Mouse (Mus musculus): ENCODE measurements around the gene Chrm2.

Gene Chrm2

GRCm38 (mm10) chr6:36387612-36388400, at the start of gene Chrm2:
TSS of gene Chrm2 (plus strand) at chr6:36388084.
- in situ Hi-C loops (cut with MboI; ENCODE audit: unreplicated experiment in 2 of 2) = loop anchor here (25.0 kb wide), 2 partner anchors 1001 to 1126 kb away; no protein-coding TSS in a partner anchor

GRCm38 (mm10) chr6:36373983-36374382, 13.9 kb upstream of the Chrm2 start:
- in situ Hi-C loops (cut with MboI; ENCODE audit: unreplicated experiment in 2 of 2) = no loop called here

- in situ Hi-C loops (cut with MboI; ENCODE audit: unreplicated experiment in 2 of 2) = loop anchor here (25.0 kb wide), 2 partner anchors 991 to 1116 kb away; no protein-coding TSS in a partner anchor
These were observed 9.9 kb upstream of the Chrm2 start for GRCm38 (mm10) chr6:36377936-36378335.

GRCm38 (mm10) chr6:36384102-36384501, 3.8 kb upstream of the Chrm2 start:
- in situ Hi-C loops (cut with MboI; ENCODE audit: unreplicated experiment in 2 of 2) = loop anchor here (25.0 kb wide), 2 partner anchors 997 to 1122 kb away; no protein-coding TSS in a partner anchor

GRCm38 (mm10) chr6:36388401-36389259, 746 bp downstream of the Chrm2 start:
- in situ Hi-C loops (cut with MboI; ENCODE audit: unreplicated experiment in 2 of 2) = loop anchor here (25.0 kb wide), 2 partner anchors 1001 to 1126 kb away; no protein-coding TSS in a partner anchor

GRCm38 (mm10) chr6:36389260-36389965, 1.5 kb downstream of the Chrm2 start:
- in situ Hi-C loops (cut with MboI; ENCODE audit: unreplicated experiment in 2 of 2) = loop anchor here (25.0 kb wide), 2 partner anchors 1002 to 1127 kb away; no protein-coding TSS in a partner anchor

GRCm38 (mm10) chr6:36393705-36394104, 5.8 kb downstream of the Chrm2 start:
- in situ Hi-C loops (cut with MboI; ENCODE audit: unreplicated experiment in 2 of 2) = loop anchor here (25.0 kb wide), 2 partner anchors 1006 to 1131 kb away; no protein-coding TSS in a partner anchor

GRCm38 (mm10) chr6:36405139-36405538, 17.3 kb downstream of the Chrm2 start:
- in situ Hi-C loops (cut with MboI; ENCODE audit: unreplicated experiment in 2 of 2) = no loop called here

- in situ Hi-C loops (cut with MboI; ENCODE audit: unreplicated experiment in 2 of 2) = no loop called here
These were observed 21.1 kb downstream of the Chrm2 start for GRCm38 (mm10) chr6:36409016-36409415.

- in situ Hi-C loops (cut with MboI; ENCODE audit: unreplicated experiment in 2 of 2) = no loop called here
These were observed 22.2 kb downstream of the Chrm2 start for GRCm38 (mm10) chr6:36410057-36410456.

- in situ Hi-C loops (cut with MboI; ENCODE audit: unreplicated experiment in 2 of 2) = no loop called here
These were observed 31.8 kb downstream of the Chrm2 start for GRCm38 (mm10) chr6:36419716-36420115.

- in situ Hi-C loops (cut with MboI; ENCODE audit: unreplicated experiment in 2 of 2) = no loop called here
These were observed 50.1 kb downstream of the Chrm2 start for GRCm38 (mm10) chr6:36437964-36438363.

GRCm38 (mm10) chr6:36439218-36439617, 51.3 kb downstream of the Chrm2 start:
- in situ Hi-C loops (cut with MboI; ENCODE audit: unreplicated experiment in 2 of 2) = no loop called here

- in situ Hi-C loops (cut with MboI; ENCODE audit: unreplicated experiment in 2 of 2) = no loop called here
These were observed 63.6 kb downstream of the Chrm2 start for GRCm38 (mm10) chr6:36451480-36451879.

GRCm38 (mm10) chr6:36455071-36455470, 67.2 kb downstream of the Chrm2 start:
- in situ Hi-C loops (cut with MboI; ENCODE audit: unreplicated experiment in 2 of 2) = no loop called here

- in situ Hi-C loops (cut with MboI; ENCODE audit: unreplicated experiment in 2 of 2) = no loop called here
These were observed 69.1 kb downstream of the Chrm2 start for GRCm38 (mm10) chr6:36457015-36457414.

GRCm38 (mm10) chr6:36464008-36464407, 76.1 kb downstream of the Chrm2 start:
- in situ Hi-C loops (cut with MboI; ENCODE audit: unreplicated experiment in 2 of 2) = no loop called here

- in situ Hi-C loops (cut with MboI; ENCODE audit: unreplicated experiment in 2 of 2) = no loop called here
These were observed 96.3 kb downstream of the Chrm2 start for GRCm38 (mm10) chr6:36484132-36484665.

GRCm38 (mm10) chr6:36507008-36507663, 119.3 kb downstream of the Chrm2 start:
- in situ Hi-C loops (cut with MboI; ENCODE audit: unreplicated experiment in 2 of 2) = no loop called here

GRCm38 (mm10) chr6:36507946-36508345, 120.1 kb downstream of the Chrm2 start:
- in situ Hi-C loops (cut with MboI; ENCODE audit: unreplicated experiment in 2 of 2) = no loop called here

Data from v-Abl transformed pro-B cells (cell line).